Mouse (Mus musculus) heart, adult 2 months (tissue): ENCODE results near the gene Kirrel.

Experiments
- CTCF ChIP-seq: fragments of 200-600 bp; IDR thresholded peaks from 2 replicates; pipeline ENCODE4 v1.8.1; 2022; ENCODE audit warnings: antibody characterized with exemption, mild to moderate bottlenecking, moderate library complexity
- EP300 ChIP-seq: fragments of 200-500 bp; IDR thresholded peaks from 2 replicates; pipeline ENCODE4 v1.6.1; 2011; ENCODE audit warnings: low read depth, low read length, control low read depth; ENCODE audit not compliant: insufficient read depth
- POLR2A ChIP-seq: fragments of 200-500 bp; IDR thresholded peaks from 2 replicates; pipeline ENCODE4 v1.6.1; 2011; ENCODE audit warnings: mild to moderate bottlenecking, low read depth, low read length, control low read depth; ENCODE audit not compliant: insufficient read depth

DNA sequence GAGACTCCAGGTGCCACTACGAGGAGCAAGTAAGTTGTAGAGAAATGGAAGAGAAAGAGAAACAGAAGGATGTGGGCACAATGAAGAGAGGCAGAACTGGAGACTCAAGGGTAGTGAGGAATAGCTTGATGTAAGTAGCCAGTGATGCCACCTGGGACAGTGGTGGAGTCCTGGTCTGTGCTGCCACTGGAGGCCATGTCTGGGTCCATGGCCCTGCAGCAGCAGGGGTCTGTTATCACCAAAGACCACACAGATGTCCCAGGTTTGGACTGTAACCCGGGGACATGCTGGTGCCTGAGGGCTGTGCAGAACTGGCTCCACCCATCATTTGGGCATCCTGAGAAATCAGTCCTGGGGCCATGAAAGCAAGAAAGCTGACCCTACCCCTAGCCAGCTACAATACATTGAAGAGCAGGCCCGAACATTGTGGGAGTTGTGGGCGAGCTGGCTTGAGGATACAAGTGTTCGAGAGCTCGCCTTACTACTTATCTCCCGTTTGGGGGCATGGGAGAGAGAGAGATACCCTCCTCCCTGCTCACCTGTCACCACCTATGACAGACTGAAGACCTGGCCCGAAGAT is 107.1 kb downstream of the Kirrel start:
- TF ChIP-seq CTCF (no peak), EP300 (no peak), POLR2A (no peak)
